Mouse (Mus musculus) fat pad, adult 2 months (tissue): ENCODE results near the gene Pygm.

ENCODE experiments used
- DNase-seq: peaks from one replicate; pipeline ENCODE4 v3.0.0-alpha.2; 2011; ENCODE audit warnings: low read depth, low spot score; ENCODE audit errors: extremely low read depth

The Pygm gene

DNA sequence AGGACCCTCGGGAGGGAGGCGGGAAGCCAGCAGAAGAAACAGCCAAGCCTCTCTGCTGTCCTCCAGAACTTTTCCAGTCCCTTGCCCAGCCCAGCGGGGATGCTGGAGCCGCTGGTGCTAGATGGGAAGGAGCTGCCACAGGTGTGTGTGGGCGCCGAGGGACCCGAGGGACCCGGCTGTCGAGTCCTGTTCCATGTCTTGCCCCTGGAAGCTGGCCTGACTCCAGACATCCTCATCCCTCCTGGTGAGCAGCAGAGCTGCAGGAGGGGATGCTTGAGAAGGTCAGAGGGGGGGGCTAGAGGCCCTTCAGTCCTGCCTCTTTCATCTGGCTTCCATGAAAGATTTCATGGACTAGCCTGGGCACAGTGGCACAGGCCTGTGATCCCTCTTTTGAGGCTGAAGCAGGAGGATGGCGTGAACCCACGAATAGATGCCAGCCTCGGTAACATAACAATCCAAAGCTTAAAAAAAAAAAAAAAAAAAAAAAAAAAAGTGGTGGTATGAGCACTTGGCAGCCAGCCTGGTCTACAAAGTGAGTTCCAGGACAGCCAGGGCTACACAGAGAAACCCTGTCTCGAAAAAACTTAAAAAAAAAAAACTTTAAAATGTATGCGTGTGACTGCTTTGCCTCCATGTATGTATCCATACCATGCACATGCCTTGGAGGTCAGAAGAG lies 32.6 kb upstream of the Pygm start:
- DNase-seq: no peak

DNA sequence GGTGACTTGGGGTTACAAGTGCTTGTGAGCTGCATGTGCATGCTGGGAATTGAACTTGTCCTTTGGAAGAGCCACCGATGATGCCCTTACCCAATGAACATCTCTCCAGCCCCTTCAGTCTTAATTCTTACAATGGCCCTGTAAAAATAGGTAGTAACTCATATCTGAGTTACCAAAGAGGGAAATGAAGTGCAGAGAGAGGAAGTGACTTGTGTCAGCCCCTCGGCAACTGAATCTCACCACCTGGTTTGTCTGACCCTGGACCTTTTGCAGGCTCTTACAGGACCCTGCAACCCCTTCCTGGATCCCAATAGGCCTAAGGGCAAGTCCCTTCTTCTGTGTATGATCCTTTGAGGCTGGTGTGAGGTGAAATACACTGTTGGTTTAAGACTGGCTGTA lies 32.1 kb upstream of the Pygm start:
- DNase-seq: no peak

DNA sequence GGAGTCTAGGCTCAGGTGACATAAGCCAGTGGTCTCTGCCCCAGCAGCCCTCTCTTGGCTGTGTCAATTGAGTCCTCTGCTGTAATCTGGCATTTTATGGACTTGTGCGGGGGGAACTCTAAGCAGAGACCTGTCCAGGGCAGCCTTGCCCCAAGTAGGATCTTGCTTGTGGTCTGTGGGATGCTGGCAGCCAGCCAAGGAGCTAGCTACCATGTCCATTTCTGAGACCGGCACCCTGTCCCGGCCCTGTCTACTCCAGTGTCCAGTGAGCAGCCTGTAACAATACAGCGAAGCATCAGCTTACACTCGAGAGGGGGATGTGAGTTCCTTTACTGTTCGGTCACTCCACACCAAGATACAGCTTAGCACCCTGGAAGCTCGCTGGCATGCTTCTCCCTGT lies 30.2 kb upstream of the Pygm start:
- no peak for DNase-seq

DNA sequence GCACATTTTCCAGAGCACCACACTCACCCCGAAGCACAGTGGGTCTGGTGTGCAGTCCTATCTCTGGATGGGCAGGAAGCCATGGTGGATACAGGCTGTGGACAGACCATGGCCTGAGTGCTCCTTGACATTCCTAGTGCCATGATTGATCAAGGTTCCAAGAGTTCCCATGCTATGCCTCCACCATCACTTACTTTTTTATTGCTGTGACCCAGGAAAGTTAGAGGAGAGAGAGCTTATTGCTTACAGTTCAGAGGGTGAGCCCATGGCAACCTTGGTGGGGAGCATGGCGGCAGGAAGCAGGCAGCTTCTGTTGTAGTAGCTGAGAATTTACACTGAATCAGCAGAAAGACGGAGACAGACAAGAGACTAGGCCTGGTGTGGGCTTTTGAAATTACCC lies 22.9 kb upstream of the Pygm start:
- no peak for DNase-seq

DNA sequence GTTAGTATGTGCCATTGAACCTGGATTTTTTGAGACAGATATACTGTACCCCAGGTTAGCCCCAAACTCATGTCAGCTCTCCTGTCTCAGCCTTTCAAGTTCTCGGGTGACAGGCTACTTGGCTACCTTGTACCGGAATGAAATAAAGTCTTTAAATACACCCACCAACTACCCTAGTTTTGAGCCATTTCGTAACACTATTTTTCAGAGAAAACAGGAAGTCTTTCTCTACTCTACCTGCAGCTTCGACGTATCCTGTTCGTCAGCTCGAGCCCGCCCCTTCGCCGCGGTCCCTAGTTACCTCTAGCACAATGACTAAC lies 21.1 kb upstream of the Pygm start:
- no peak for DNase-seq

DNA sequence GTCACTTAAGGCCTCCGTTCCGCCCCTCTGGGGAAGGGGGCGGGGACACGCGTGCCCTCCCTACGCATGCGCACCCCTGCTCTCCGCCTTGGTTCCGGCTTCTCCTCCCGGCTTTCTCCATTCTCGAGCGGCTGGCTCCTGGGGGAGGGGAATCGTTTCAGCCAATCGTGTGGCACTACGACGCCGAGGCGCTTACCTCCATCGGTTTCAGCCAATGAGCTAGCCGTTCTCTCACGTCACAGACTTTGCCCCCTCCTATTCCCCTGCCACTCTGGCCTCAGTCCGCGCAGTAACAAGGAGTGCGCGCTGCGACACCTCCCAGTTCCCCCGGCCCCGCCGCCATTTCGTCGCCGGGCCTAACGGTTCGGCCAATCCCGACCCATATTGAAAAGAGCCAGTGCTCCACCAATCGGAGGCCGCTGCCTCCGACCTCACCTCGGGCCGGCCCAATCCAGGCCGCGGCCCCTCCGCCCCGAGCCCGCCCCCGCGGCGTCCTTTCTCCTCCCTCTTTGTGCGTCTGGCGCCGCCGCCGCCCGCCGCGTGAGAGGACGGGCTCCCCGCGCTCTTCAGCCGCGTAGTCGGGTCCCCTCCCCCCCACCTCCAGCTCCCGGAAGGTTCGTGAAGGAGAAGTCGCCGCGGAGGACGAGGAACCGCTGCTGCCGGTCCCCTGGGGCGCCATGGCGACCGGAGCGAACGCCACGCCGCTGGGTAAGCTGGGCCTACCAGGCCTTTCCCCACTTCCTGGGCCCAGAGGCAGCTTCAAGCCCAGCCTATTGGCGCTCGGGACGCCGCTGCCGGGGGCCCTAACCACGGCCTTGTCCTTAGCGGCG lies 20.6 kb upstream of the Pygm start, which contains the start of gene Sf1:
Gene Sf1 (plus strand): TSS at position 280 of the 830 bp plus-strand sequence.
- DNase-seq: peak; percentile 90

DNA sequence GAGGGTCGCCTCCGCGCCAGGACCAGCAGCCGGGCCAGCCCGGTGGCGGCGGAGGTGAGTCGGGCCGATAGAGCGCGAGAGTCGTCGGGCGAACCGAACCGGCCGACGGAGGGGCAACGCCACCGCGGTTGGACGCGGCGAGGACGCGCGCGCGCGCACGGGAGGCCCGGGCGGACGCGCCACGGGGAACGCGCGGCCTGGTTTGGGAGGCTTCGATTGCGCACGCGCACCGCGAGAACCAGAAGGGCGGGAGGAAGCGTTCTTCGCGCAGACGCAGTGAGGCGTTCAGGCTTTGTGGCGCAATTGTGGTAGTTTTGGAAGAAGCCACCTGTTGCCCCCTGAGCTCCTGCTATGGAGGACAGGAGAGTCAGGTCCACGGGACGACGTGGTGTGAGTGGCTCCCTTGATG lies 19.9 kb upstream of the Pygm start:
- DNase-seq: no peak

DNA sequence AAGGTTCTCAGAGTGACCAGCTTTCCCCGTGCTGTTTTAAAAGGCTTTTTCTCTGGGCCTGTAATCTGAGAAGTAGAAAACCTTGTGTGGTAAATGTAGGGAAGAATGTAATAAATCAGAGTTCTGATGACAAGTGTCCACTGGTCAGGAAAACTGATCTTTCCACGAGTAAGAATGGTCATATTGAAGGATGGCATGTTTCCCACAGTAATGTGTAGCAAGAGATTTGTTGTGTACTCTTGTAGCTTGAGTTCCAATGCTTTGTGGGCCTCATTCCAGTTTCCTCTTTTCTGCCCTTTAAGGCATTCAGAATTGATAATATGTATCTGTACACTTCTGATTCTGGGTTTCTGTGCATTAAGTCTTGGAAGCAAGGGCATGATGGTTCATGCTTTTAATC lies 19.4 kb upstream of the Pygm start:
- no peak for DNase-seq

DNA sequence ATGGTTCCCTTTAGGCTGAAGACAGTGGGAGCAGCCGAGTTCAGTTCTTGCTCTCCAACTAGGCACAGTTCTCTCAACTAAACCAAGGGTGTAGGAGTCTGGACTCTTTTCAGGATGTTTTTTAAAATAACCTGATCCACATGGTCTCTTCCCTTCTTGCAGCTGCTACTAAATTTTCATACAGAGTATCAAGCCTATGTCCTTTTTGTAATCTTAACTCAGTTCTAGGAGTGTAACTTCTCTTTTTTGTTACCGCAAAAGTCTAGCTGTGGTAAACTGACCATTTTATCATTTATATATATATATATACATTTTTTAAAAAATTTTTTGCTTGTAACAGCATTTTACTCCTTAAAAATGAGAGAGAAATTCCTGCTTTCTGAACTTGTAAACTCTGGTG lies 14.0 kb upstream of the Pygm start:
- no peak for DNase-seq

DNA sequence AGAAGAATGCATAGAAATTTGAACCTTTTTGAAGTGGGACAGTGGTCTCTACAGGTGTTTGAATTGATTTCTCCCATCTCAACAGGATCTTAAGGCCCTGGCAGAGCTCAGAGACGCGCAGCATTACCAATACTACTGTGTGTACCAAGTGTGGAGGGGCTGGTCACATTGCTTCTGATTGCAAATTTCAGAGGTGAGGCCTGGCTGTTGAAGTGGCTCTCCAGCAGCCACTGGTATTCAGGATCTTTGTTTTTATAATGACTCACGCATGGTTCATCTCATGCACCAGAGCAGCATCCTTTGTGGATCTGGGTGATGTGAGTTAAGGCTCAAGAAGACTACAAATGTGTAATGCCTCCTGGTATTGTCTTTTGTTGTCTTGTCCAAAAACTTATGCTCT lies 11.8 kb upstream of the Pygm start:
- no peak for DNase-seq

DNA sequence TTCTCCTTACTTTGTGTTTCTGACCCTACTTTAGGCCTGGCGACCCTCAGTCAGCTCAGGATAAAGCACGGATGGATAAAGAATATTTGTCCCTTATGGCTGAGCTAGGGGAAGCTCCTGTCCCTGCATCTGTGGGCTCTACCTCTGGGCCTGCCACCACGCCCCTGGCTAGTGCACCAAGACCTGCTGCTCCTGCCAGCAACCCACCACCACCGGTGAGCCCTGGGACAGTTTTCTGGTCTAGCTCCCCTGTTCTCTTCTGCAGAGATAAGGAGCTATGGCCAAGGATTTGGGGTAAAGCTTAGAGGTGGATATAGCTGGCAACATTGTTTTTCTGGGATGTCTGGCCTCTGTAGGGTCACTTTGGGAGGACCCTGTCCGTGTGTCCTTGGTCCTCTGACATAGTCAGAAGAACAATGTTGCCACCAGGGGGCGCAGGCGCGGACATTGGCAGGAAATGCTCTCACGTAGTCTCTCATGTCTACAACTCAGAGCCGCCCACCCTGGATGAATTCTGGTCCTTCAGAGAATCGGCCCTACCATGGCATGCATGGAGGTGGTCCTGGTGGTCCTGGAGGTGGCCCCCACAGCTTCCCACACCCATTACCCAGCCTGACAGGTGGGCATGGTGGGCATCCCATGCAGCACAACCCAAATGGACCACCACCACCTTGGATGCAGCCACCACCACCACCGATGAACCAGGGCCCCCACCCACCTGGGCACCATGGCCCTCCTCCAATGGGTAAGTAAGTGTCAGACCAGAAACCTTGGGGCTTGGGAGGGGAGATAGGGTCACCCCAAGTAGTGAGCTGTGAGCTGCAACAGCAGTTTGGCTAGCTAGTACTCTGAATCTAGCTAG lies 10.4 kb upstream of the Pygm start:
- DNase-seq: no peak

DNA sequence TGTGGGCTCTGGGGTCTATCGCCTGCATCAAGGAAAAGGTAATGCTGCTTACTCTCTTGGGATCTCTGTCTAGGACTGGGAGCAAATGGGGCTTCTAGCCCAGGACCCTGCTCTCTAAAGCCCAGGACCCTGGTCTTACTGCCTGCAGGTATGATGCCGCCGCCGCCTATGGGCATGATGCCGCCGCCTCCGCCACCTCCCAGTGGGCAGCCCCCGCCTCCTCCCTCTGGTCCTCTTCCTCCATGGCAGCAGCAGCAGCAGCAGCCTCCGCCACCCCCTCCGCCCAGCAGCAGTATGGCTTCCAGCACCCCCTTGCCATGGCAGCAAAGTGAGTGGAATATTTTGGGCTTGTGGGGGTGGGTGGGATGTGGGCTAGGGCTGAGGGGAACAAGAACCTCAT lies 9.6 kb upstream of the Pygm start:
- DNase-seq: no peak

DNA sequence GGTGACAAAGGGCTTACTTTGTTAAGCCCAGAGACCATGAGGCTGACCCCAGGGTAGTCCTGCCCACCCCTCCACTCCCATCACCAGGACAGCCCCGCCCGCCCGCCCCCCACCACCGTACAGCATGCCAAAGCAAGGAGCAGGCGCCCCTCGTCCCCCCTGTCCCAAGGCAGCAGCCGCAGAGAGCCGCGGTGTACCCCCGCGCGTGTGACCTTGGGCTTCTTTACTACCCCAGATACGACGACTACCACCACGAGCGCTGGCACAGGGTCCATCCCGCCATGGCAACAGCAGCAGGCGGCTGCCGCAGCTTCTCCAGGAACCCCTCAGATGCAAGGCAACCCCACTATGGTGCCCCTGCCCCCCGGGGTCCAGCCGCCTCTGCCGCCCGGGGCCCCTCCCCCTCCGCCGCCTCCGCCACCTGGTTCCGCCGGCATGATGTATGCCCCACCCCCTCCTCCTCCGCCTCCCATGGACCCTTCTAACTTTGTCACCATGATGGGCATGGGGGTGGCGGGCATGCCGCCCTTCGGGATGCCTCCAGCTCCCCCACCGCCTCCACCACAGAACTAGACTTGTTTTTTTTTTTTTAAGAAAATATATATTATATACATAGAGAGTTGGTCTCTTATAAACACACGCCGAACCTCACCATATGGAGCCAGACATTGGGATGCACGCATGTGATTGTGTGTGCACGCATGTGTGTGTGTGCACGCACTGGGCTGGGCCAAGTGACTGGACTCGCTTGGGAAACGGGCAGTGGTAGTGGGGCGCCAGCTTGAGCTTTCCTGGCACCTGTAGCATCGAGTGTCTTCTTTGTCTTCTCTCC lies 8.6 kb upstream of the Pygm start:
- no peak for DNase-seq

DNA sequence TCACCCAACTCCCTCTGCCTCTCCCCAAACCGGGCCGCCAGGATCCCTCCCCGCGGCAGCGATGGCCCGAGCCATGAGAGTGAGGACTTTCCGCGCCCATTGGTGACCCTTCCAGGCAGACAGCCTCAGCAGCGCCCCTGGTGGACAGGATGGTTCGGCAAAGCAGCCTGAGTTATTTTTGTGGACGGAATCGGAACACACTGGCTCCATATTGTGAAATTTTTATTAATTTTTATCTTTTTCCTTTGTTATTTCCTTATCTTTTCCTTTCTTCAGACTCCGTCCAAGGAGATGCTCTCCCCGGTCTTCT lies 8.0 kb upstream of the Pygm start:
- DNase-seq: no peak

DNA sequence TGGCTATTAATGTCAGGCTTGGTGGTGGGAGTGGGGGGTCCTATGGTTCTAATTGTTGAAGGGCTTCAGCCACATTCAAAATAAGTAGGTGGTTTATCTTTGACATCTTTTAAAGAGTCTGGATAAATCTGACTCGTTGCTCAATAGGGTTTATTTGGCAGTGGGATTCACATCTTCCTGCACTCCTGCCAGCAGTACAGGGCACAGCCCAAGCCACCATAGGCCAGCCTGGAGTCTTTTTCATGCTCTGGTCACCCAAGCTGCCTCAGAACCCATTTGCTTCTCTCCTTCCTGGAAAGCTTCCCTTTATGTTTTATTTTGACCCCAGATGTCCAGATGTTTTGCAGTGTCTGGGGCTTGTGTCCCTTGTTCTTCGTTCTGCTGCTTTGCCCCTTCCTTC lies 7.6 kb upstream of the Pygm start:
- no peak for DNase-seq

DNA sequence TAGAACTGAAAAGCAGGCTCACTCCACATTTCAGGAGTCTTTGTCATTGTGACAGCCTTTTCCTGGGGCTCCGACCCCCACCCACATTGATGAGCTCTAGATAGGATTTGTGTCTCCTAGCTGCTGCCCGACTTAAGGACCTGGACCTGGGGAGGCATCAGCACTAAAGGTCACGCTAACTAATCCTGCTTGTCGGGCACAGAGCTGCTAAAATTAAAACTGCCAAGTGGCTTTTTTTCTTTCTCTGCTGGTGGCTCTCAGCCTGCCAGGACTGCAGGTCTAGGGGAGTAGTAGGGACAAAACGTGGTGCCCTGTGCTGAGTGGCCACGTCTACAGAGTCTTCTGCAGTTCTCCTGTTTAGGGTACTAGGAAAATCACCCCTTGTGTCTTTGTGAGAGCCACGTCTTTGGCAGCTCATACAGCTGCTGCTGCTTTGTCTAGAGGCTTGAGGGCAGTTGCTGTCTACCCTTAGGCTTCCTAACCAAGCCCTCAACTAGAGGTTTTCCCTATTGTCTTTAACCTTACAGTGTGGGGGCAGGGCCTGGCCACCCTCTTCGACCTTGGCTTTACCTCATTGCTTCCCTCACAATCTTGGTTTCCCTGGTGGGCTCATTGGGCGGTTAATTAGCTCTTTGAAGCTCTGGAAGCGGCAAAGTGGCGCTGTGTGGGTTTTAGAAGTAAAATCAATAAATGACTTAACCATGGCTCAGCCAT lies 6.7 kb upstream of the Pygm start:
- DNase-seq: no peak

DNA sequence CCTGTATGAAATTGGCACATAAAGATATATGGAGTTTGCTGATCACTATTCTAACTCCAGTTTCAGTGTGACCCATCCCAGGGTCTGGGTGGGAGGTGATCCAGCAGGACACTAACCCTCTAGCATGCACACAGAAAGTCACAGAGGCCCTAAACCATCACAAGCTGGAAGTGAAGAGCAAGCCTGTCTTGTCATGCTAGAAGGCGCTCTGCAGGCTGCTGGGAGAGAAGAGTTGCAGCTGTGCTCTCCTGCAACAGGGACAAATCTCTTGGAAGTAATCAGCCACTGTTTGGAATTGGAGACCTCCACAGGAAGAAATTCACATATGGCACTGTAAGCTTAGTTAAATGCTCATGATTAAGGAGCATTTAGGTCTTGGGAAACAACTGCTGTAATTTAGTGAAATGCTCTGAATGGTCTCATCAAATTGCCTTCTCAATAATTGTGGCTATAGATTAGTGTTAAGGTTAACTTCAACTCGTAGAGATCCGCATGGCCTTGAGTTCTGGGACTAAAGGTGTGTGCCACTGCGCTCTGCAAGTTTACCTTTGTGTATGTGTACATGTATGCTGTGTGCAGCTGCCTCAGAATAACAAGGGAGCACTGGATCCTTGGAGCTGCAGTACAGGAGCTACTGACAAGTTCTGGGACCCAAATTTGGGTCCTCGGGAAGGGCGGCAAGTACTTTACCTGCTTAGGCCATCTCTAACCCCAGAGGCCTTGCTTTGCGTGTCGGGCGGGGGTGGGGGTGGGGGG lies 3.6 kb upstream of the Pygm start:
- no peak for DNase-seq

DNA sequence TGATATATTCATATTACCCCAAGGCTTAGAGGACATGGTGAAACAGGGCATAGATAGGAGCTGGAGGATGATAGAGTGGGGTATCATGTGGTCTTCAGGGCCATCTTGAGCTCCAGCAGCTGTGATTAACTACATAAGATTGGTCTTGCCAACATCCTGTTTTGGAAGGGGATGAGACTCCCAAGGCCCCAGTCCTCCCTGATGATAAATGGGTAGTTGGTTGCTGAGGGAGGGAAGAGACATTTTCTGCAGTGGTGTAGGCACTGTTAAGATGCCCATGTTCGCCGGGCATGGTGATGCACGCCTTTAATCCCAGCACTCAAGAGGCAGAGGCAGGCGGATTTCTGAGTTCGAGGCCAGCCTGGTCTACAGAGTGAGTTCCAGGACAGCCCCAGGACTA lies 3.0 kb upstream of the Pygm start:
- no peak for DNase-seq

DNA sequence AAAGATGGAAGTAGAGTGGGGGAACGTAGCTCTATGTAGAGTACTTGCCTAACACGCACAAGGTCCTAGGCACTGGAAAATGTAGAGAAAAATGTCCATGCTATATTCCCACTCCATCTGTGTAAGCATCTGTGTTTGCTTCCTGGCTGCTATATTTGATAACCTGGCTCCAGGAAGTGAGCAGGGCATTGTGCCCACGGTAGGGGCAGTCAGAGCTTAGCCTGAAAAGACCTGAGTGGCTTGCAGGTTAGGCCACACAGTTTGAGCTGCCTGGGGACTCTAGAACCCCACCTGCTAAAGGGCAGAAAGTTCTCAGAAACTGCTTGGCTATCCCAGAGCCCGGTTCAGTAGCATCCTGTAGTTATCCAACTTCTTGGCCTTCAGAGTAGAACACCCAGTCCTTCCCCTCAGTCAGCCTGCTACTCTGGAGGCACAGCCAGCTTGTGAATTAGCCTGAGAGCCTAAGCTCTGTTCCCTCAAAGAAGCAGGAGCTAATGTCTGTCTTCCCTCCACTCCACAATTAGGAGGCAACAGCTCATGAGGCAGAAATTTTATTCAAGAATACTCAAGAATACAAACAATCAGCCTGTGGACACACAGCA lies 1.8 kb upstream of the Pygm start:
- DNase-seq: no peak
